Mouse (Mus musculus): ENCODE data around the gene Unc13c. TPM values are rescaled to one million over a fixed set of nuclear protein-coding genes. Genes with fewer than 3 reads are reported as not detected.
A peak's percentile ranks its signal among the peaks of the same experiment; 100 is the strongest.

Unc13c gene
- 1.7 and 2.6 TPM in 2 replicates for total RNA-seq (2021)
- long read RNA-seq = 0 reads

GRCm38 (mm10) chr9:73968641-73969121, at the start of gene Unc13c:
Gene Unc13c, minus strand, starts transcription at chr9:73968966.
- peak; percentile 13 for DNase-seq

GRCm38 (mm10) chr9:74007976-74008686, 39.4 kb upstream of the Unc13c start:
- peak; percentile 45 for DNase-seq

GRCm38 (mm10) chr9:74002388-74002990, 33.7 kb upstream of the Unc13c start:
- peak; percentile 43 for DNase-seq

- DNase-seq = no peak
Observed at GRCm38 (mm10) chr9:73988096-73988495, 19.3 kb upstream of the Unc13c start.

GRCm38 (mm10) chr9:73987236-73987635, 18.5 kb upstream of the Unc13c start:
- no peak for DNase-seq

GRCm38 (mm10) chr9:73982597-73983344, 14.0 kb upstream of the Unc13c start:
- peak; percentile 66 for DNase-seq

- no peak for DNase-seq
Observed at GRCm38 (mm10) chr9:73972327-73972988, 3.7 kb upstream of the Unc13c start.

- no peak for DNase-seq
Observed at GRCm38 (mm10) chr9:73970717-73971116, 2.0 kb upstream of the Unc13c start.

GRCm38 (mm10) chr9:73965322-73965915, 3.3 kb downstream of the Unc13c start:
- no peak for DNase-seq

- no peak for DNase-seq
Observed at GRCm38 (mm10) chr9:73962471-73962870, 6.3 kb downstream of the Unc13c start.

GRCm38 (mm10) chr9:73952331-73952730, 16.4 kb downstream of the Unc13c start:
- no peak for DNase-seq

GRCm38 (mm10) chr9:73951586-73951985, 17.2 kb downstream of the Unc13c start:
- DNase-seq = no peak

- no peak for DNase-seq
Observed at GRCm38 (mm10) chr9:73934844-73935243, 33.9 kb downstream of the Unc13c start.

GRCm38 (mm10) chr9:73931988-73932387, 36.8 kb downstream of the Unc13c start:
- no peak for DNase-seq

GRCm38 (mm10) chr9:73927276-73927675, 41.5 kb downstream of the Unc13c start:
- DNase-seq = no peak

- DNase-seq = peak; percentile 71
Observed at GRCm38 (mm10) chr9:73922449-73923115, 46.2 kb downstream of the Unc13c start.

GRCm38 (mm10) chr9:73905959-73906358, 62.8 kb downstream of the Unc13c start:
- no peak for DNase-seq

GRCm38 (mm10) chr9:73898516-73898915, 70.2 kb downstream of the Unc13c start:
- no peak for DNase-seq

GRCm38 (mm10) chr9:73896210-73896609, 72.6 kb downstream of the Unc13c start:
- no peak for DNase-seq

- DNase-seq = no peak
Observed at GRCm38 (mm10) chr9:73883587-73883986, 85.2 kb downstream of the Unc13c start.

- DNase-seq = no peak
Observed at GRCm38 (mm10) chr9:73883143-73883542, 85.6 kb downstream of the Unc13c start.
